Mouse (Mus musculus) kidney, adult 11 months (tissue): Measurements from ENCODE around the gene Cdh18.
"Not testable (repeated sequence)": the region's sequence is repeated elsewhere in the genome, so short reads cannot be mapped to it uniquely, and the experiment has no call there.

Experiments used
- DNase-seq: peaks from one replicate; pipeline ENCODE4 v3.0.0; 2022

The Cdh18 gene

GRCm38 (mm10) chr15:22548711-22549271 is at the start of gene Cdh18:
TSS of gene Cdh18 (plus strand) at chr15:22549022.
- DNase-seq: no peak

- DNase-seq: no peak
Observed at GRCm38 (mm10) chr15:22511271-22511670, 37.6 kb upstream of the Cdh18 start.

GRCm38 (mm10) chr15:22535828-22536227 is 13.0 kb upstream of the Cdh18 start:
- no peak for DNase-seq

GRCm38 (mm10) chr15:22577974-22578616 is 29.3 kb downstream of the Cdh18 start:
- no peak for DNase-seq

- no peak for DNase-seq
Observed at GRCm38 (mm10) chr15:22578617-22578990, 29.8 kb downstream of the Cdh18 start.

- no peak for DNase-seq
Observed at GRCm38 (mm10) chr15:22584667-22585066, 35.8 kb downstream of the Cdh18 start.

GRCm38 (mm10) chr15:22716376-22716775 is 167.6 kb downstream of the Cdh18 start:
- no peak for DNase-seq

GRCm38 (mm10) chr15:22717681-22718080 is 168.9 kb downstream of the Cdh18 start:
- DNase-seq: no peak

GRCm38 (mm10) chr15:22726574-22726973 is 177.8 kb downstream of the Cdh18 start:
- DNase-seq: no peak

GRCm38 (mm10) chr15:22733039-22733438 is 184.2 kb downstream of the Cdh18 start:
- no peak for DNase-seq

- DNase-seq: no peak
Observed at GRCm38 (mm10) chr15:22736165-22736564, 187.3 kb downstream of the Cdh18 start.

GRCm38 (mm10) chr15:22761257-22761656 is 212.4 kb downstream of the Cdh18 start:
- DNase-seq: not testable (repeated sequence)

GRCm38 (mm10) chr15:22766591-22766990 is 217.8 kb downstream of the Cdh18 start:
- DNase-seq: not testable (repeated sequence)

- DNase-seq: no peak
Observed at GRCm38 (mm10) chr15:22776346-22776745, 227.5 kb downstream of the Cdh18 start.

GRCm38 (mm10) chr15:22789696-22790095 is 240.9 kb downstream of the Cdh18 start:
- DNase-seq: no peak

- no peak for DNase-seq
Observed at GRCm38 (mm10) chr15:22791791-22792190, 243.0 kb downstream of the Cdh18 start.

GRCm38 (mm10) chr15:22833127-22833526 is 284.3 kb downstream of the Cdh18 start:
- no peak for DNase-seq

- no peak for DNase-seq
Observed at GRCm38 (mm10) chr15:22837173-22837572, 288.4 kb downstream of the Cdh18 start.

GRCm38 (mm10) chr15:22857704-22858103 is 308.9 kb downstream of the Cdh18 start:
- no peak for DNase-seq

- DNase-seq: no peak
Observed at GRCm38 (mm10) chr15:22870679-22871078, 321.9 kb downstream of the Cdh18 start.

- no peak for DNase-seq
Observed at GRCm38 (mm10) chr15:22897724-22898123, 348.9 kb downstream of the Cdh18 start.

GRCm38 (mm10) chr15:22898208-22898607 is 349.4 kb downstream of the Cdh18 start:
- no peak for DNase-seq

GRCm38 (mm10) chr15:22914444-22914843 is 365.6 kb downstream of the Cdh18 start:
- DNase-seq: no peak

- DNase-seq: no peak
Observed at GRCm38 (mm10) chr15:22934293-22934692, 385.5 kb downstream of the Cdh18 start.

GRCm38 (mm10) chr15:22947234-22947633 is 398.4 kb downstream of the Cdh18 start:
- DNase-seq: no peak
